Mouse (Mus musculus) lung, postnatal 0 days (tissue): ENCODE results near the gene Wipi1.

ENCODE experiments used
- CTCF ChIP-seq: IDR thresholded peaks from 2 replicates; pipeline ENCODE4 v1.5.1; 2016; ENCODE audit warnings: antibody characterized with exemption, mild to moderate bottlenecking
- EP300 ChIP-seq: IDR thresholded peaks from 2 replicates; pipeline ENCODE4 v1.6.1; 2016; ENCODE audit warnings: antibody characterized with exemption, mild to moderate bottlenecking, control low read depth

DNA sequence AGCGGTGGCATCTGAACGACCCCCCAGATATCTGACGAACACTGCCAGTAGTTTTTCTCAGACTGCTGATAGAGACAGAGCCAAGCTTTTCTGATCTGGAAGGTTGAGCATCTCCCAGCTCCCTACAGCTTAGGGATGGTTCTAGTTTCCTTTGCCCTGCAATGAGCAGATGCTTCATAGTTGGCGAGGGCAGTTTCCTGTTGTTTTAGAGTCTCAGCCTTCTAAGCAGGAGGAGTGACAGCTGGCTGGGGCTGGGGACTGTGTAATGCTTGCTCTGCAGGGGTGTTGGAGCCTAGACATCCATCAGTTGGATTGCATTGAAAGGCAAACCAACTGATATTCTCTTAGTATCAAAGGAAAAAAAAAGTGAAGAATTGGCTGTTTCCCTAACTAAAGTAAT lies 81.7 kb downstream of the Wipi1 start:
- TF ChIP-seq CTCF = no peak
- TF ChIP-seq EP300 = no peak
